Mouse (Mus musculus) midbrain, embryonic 12.5 days (tissue): ENCODE data around the gene Gm13275. TPM values are rescaled to one million over a fixed set of nuclear protein-coding genes. Genes with fewer than 3 reads are reported as not detected.
"Not testable (repeated sequence)": the region's sequence is repeated elsewhere in the genome, so short reads cannot be mapped to it uniquely, and the experiment has no call there.

Source experiments
- ATAC-seq: fragments of 200-750 bp; cut with Nextera tagmentation; 2 replicates; pipeline ENCODE4 v1.8.0; 2017; ENCODE audit warnings: low read depth, moderate TSS enrichment, moderate library complexity; ENCODE audit not compliant: low FRiP score
- H3K27ac ChIP-seq: fragments of 300-500 bp; sonication (generic); replicated peaks from 2 replicates; pipeline ENCODE4 v1.5.1; 2016; ENCODE audit warnings: mild to moderate bottlenecking
- H3K27me3 ChIP-seq: fragments of 300-500 bp; sonication (generic); 2 replicates; pipeline ENCODE4 v1.6.1; 2016; ENCODE audit warnings: mild to moderate bottlenecking
- H3K36me3 ChIP-seq: fragments of 300-500 bp; sonication (generic); 2 replicates; pipeline ENCODE4 v1.6.1; 2016
- H3K4me1 ChIP-seq: fragments of 300-500 bp; sonication (generic); 2 replicates; pipeline ENCODE4 v1.6.1; 2016
- H3K4me2 ChIP-seq: fragments of 300-500 bp; sonication (generic); replicated peaks from 2 replicates; pipeline ENCODE4 v1.6.1; 2016; ENCODE audit warnings: mild to moderate bottlenecking, moderate library complexity
- H3K4me3 ChIP-seq: fragments of 300-500 bp; sonication (generic); 2 replicates; pipeline ENCODE4 v1.5.1; 2016; ENCODE audit warnings: mild to moderate bottlenecking
- H3K9ac ChIP-seq: fragments of 300-500 bp; sonication (generic); replicated peaks from 2 replicates; pipeline ENCODE4 v1.6.1; 2016; ENCODE audit warnings: mild to moderate bottlenecking, moderate library complexity
- H3K9me3 ChIP-seq: fragments of 300-500 bp; sonication (generic); 2 replicates; pipeline ENCODE4 v1.6.1; 2016; ENCODE audit warnings: mild to moderate bottlenecking
- WGBS: fragments of 180-500 bp; shearing (Covaris S2); methylation state at CpG from one replicate; pipeline ENCODE4 v1.1.7; 2016; 5-methylcytosine and 5-hydroxymethylcytosine counted together
- polyA plus RNA-seq: library from polyadenylated mRNA; unstranded; fragments of >200 nt; fragmentation: Nextera tagmentation; extraction: Ambion mirVana; gene quantifications from 2 replicates; pipeline ENCODE4 v1.2.1, GENCODE M21; 2016

The Gm13275 gene
- polyA plus RNA-seq: not detected in 2 replicates

- not testable (repeated sequence) for H3K27ac ChIP-seq, ATAC-seq
Measured at GRCm38 (mm10) chr4:88793936-88794675, at the start of gene Gm13275. Gm13275 (plus strand) TSS chr4:88794487.

GRCm38 (mm10) chr4:88749926-88750325 is 44.4 kb upstream of the Gm13275 start:
- no peaks in the 10 kb centered on the region for H3K9me3 ChIP-seq
- no peak for ATAC-seq
- H3K36me3 ChIP-seq: no peaks in the 10 kb centered on the region
- no peak overlapping the region for H3K27ac ChIP-seq
- H3K4me3 ChIP-seq: no peak overlapping the region
- H3K4me1 ChIP-seq: peaks cover 6% of the 10 kb centered on the region; the same call in 1 of the 2 replicates
- H3K4me2 ChIP-seq: no peak overlapping the region
- WGBS: 68% methylated on average over 6 of the region's 6 CpGs
- H3K27me3 ChIP-seq: no peaks in the 10 kb centered on the region
- H3K9ac ChIP-seq: no peak overlapping the region

More at GRCm38 (mm10) chr4:88793936-88794675, at the start of gene Gm13275:
- not testable (repeated sequence) for H3K4me1 ChIP-seq, H3K36me3 ChIP-seq, H3K4me2 ChIP-seq, H3K9me3 ChIP-seq, H3K9ac ChIP-seq, H3K27me3 ChIP-seq, H3K4me3 ChIP-seq
- under 1% methylated on average over 14 of the region's 52 CpGs for WGBS

- H3K27ac ChIP-seq, H3K27me3 ChIP-seq, H3K9me3 ChIP-seq, ATAC-seq, H3K4me3 ChIP-seq, H3K4me2 ChIP-seq, H3K9ac ChIP-seq, H3K4me1 ChIP-seq, H3K36me3 ChIP-seq: not testable (repeated sequence)
- WGBS: 65% methylated on average over 15 of the region's 15 CpGs
Measured at GRCm38 (mm10) chr4:88754818-88755340, 39.4 kb upstream of the Gm13275 start, which contains the start of gene Gm13271. Gm13271 (plus strand) TSS chr4:88754868.

- H3K9me3 ChIP-seq, ATAC-seq: not testable (repeated sequence)
- peak overlapping the region; percentile 67 for H3K9ac ChIP-seq
Measured at GRCm38 (mm10) chr4:88756581-88757513, 37.4 kb upstream of the Gm13275 start.

GRCm38 (mm10) chr4:88757628-88758031 is 36.7 kb upstream of the Gm13275 start:
- H3K27me3 ChIP-seq, H3K36me3 ChIP-seq, H3K9me3 ChIP-seq, H3K4me1 ChIP-seq: not testable (repeated sequence)
- ATAC-seq: peak; percentile 100
- under 1% methylated on average over 21 of the region's 21 CpGs for WGBS
- H3K4me3 ChIP-seq: peak overlapping the region; percentile 49
- H3K4me2 ChIP-seq: peak overlapping the region; percentile 76
- H3K27ac ChIP-seq: peak overlapping the region; percentile 74
- H3K9ac ChIP-seq: peak overlapping the region; percentile 67

More at GRCm38 (mm10) chr4:88756581-88757513, 37.4 kb upstream of the Gm13275 start:
- WGBS: 12% methylated on average over 29 of the region's 31 CpGs
- H3K4me3 ChIP-seq: peak overlapping the region; percentile 49
- peak overlapping the region; percentile 74 for H3K27ac ChIP-seq
- not testable (repeated sequence) for H3K27me3 ChIP-seq, H3K4me1 ChIP-seq, H3K36me3 ChIP-seq
- peak overlapping the region; percentile 76 for H3K4me2 ChIP-seq

GRCm38 (mm10) chr4:88758751-88759150 is 35.5 kb upstream of the Gm13275 start:
- not testable (repeated sequence) for H3K27me3 ChIP-seq, H3K9me3 ChIP-seq, ATAC-seq, H3K9ac ChIP-seq, H3K27ac ChIP-seq, H3K4me1 ChIP-seq, H3K36me3 ChIP-seq, H3K4me2 ChIP-seq, H3K4me3 ChIP-seq
- 89% methylated on average over 9 of the region's 9 CpGs for WGBS

GRCm38 (mm10) chr4:88759610-88760268 is 34.5 kb upstream of the Gm13275 start, which contains the start of gene Gm13283:
Gm13283 (plus strand) TSS chr4:88760119.
- H3K36me3 ChIP-seq, H3K27me3 ChIP-seq, H3K9ac ChIP-seq, H3K27ac ChIP-seq, ATAC-seq, H3K4me1 ChIP-seq, H3K9me3 ChIP-seq: not testable (repeated sequence)
- WGBS: 20% methylated on average over 11 of the region's 14 CpGs
- Histone ChIP-seq H3K4me3 (peak within 1 kb of the TSS; percentile 32), H3K4me2 (peak within 1 kb of the TSS; percentile 50)

GRCm38 (mm10) chr4:88760431-88760830 is 33.9 kb upstream of the Gm13275 start:
- not testable (repeated sequence) for H3K9me3 ChIP-seq, H3K9ac ChIP-seq, H3K27ac ChIP-seq, ATAC-seq, H3K4me1 ChIP-seq, H3K27me3 ChIP-seq, H3K36me3 ChIP-seq
- H3K4me2 ChIP-seq: peak overlapping the region; percentile 50
- 0% methylated on average over 26 of the region's 28 CpGs for WGBS
- peak overlapping the region; percentile 32 for H3K4me3 ChIP-seq

- not testable (repeated sequence) for H3K4me1 ChIP-seq, ATAC-seq, H3K9ac ChIP-seq, H3K27me3 ChIP-seq, H3K4me3 ChIP-seq, H3K36me3 ChIP-seq, H3K9me3 ChIP-seq, H3K27ac ChIP-seq, H3K4me2 ChIP-seq
- WGBS: 72% methylated on average over 6 of the region's 8 CpGs
Measured at GRCm38 (mm10) chr4:88761776-88762175, 32.5 kb upstream of the Gm13275 start.

- not testable (repeated sequence) for H3K4me1 ChIP-seq, ATAC-seq, H3K9me3 ChIP-seq, H3K9ac ChIP-seq, H3K4me3 ChIP-seq, H3K36me3 ChIP-seq, H3K27ac ChIP-seq, H3K27me3 ChIP-seq, H3K4me2 ChIP-seq
- whole genome bisulfite sequencing: 58% methylated on average over 9 of the region's 9 CpGs
Measured at GRCm38 (mm10) chr4:88762341-88762740, 31.9 kb upstream of the Gm13275 start.

GRCm38 (mm10) chr4:88763384-88764018 is 30.8 kb upstream of the Gm13275 start:
- Histone ChIP-seq H3K4me2 (peak overlapping the region; percentile 52), H3K4me3 (peak overlapping the region; percentile 33)
- not testable (repeated sequence) for H3K36me3 ChIP-seq, H3K4me1 ChIP-seq, ATAC-seq, H3K9ac ChIP-seq, H3K27ac ChIP-seq, H3K9me3 ChIP-seq, H3K27me3 ChIP-seq
- 3% methylated on average over 31 of the region's 42 CpGs for WGBS
